Mouse (Mus musculus): ENCODE results near the gene Nrxn2. TPM values are rescaled to one million over a fixed set of nuclear protein-coding genes. Genes with fewer than 3 reads are reported as not detected.

Gene Nrxn2
- polyA plus RNA-seq, 1 experiment from 2014 or later: 5.0 TPM

DNA sequence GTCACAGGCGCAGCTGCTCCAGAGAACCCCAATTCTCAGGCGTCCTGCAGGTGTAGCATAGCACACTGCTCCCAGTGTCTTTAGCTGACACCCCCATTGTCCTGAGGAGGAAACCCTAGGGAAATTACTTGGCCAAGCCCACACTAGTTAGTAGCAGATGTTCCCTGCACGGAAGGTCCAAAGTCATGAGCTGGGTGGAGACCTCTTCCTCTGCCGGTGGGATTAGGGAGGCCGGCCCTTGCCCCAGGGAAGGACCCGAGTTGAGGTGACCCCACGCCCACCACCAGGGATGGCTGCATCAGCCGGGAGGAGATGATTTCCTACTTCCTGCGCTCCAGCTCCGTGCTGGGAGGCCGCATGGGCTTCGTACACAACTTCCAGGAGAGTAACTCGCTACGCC, 5.7 kb upstream of the Nrxn2 start:
- no peaks in the 10 kb centered on the region; the same call in 1 of the 2 replicates for H3K27me3 ChIP-seq (ENCODE audit: control insufficient read depth, insufficient read depth, low read length)
- no peak overlapping the region for H3K27ac ChIP-seq (replicated peaks; ENCODE audit: low read depth, low read length)
- H3K36me3 ChIP-seq (replicated peaks; ENCODE audit: control insufficient read depth, insufficient read depth, low read depth, low read length): no peaks in the 10 kb centered on the region
- no peak overlapping the region for H3K4me3 ChIP-seq (ENCODE audit: low read depth, low read length)
- ATAC-seq (replicated peaks; ENCODE audit: insufficient number of reproducible peaks, low FRiP score, low TSS enrichment, low read depth) (no peak), DNase-seq (ENCODE audit: low spot score) (no peak)
- H3K4me1 ChIP-seq (ENCODE audit: control insufficient read depth, insufficient read depth, low read length): peaks cover 8% of the 10 kb centered on the region; the same call in 1 of the 2 replicates
- 61% methylated on average over 14 of the region's 14 CpGs for WGBS
- H3K9me3 ChIP-seq (replicated peaks; ENCODE audit: control insufficient read depth, low read length): no peaks in the 10 kb centered on the region
- no peak overlapping the region for H3K4me2 ChIP-seq (ENCODE audit: low read depth, low read length)
- no peak overlapping the region for H3K9ac ChIP-seq (replicated peaks; ENCODE audit: low read length)

GRCm38 (mm10) chr19:6415454-6415853, 3.1 kb upstream of the Nrxn2 start:
- H3K4me3 ChIP-seq (ENCODE audit: low read depth, low read length): no peak overlapping the region
- no peaks in the 10 kb centered on the region for H3K36me3 ChIP-seq (replicated peaks; ENCODE audit: control insufficient read depth, insufficient read depth, low read depth, low read length)
- whole genome bisulfite sequencing: 37% methylated on average over 6 of the region's 6 CpGs
- DNase-seq (ENCODE audit: low spot score): no peak
- no peak overlapping the region for H3K4me2 ChIP-seq (ENCODE audit: low read depth, low read length)
- H3K9me3 ChIP-seq (replicated peaks; ENCODE audit: control insufficient read depth, low read length): no peaks in the 10 kb centered on the region
- no peak overlapping the region for H3K9ac ChIP-seq (replicated peaks; ENCODE audit: low read length)
- H3K27me3 ChIP-seq (ENCODE audit: control insufficient read depth, insufficient read depth, low read length): peaks cover 19% of the 10 kb centered on the region
- peaks cover 10% of the 10 kb centered on the region; the same call in 1 of the 2 replicates for H3K4me1 ChIP-seq (ENCODE audit: control insufficient read depth, insufficient read depth, low read length)
- ATAC-seq (replicated peaks; ENCODE audit: insufficient number of reproducible peaks, low FRiP score, low TSS enrichment, low read depth): no peak
- no peak overlapping the region for H3K27ac ChIP-seq (replicated peaks; ENCODE audit: low read depth, low read length)

DNA sequence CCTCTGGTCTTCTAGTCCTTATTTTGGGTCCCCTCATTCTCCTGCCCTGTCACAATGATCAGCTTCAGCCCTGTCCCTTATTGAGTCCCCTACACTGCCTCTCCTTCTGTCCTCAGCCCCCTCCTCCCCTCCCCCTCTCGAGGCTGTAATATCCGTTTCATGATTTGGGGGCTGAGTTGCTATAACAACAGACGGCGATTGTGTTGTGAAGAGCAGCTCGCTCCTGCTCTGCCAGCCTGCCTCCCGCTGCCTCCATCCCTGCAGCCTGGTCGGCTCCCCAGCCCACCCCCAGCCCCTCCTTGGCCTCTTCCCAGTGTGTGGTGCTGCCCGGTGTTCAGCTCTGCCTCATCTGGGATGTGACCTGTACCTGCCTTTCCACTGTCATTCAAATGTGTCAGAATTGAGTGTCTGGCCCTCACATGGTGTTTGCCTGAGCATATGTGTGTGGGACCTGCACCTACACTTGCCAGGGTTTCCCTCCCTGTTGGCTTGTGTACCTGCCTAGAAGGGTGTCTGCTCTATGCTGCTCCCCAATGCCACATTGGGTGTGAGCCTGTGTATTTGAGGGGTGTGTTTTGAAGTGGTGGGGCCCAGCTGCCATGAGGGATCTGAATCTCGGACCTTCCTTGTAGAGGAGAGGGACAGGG, 2.3 kb upstream of the Nrxn2 start:
- no peak overlapping the region for H3K27ac ChIP-seq (replicated peaks; ENCODE audit: low read depth, low read length)
- peak; percentile 25; the same call in 1 of the 2 replicates for ATAC-seq (replicated peaks; ENCODE audit: insufficient number of reproducible peaks, low FRiP score, low TSS enrichment, low read depth)
- 0 out of 2 replicates have a peak overlapping the region, but pooled peaks have one; percentile 22 for H3K4me2 ChIP-seq (ENCODE audit: low read depth, low read length)
- H3K27me3 ChIP-seq (ENCODE audit: control insufficient read depth, insufficient read depth, low read length): peaks cover 27% of the 10 kb centered on the region
- H3K9me3 ChIP-seq (replicated peaks; ENCODE audit: control insufficient read depth, low read length): no peaks in the 10 kb centered on the region
- no peak overlapping the region; the same call in 1 of the 2 replicates for H3K9ac ChIP-seq (replicated peaks; ENCODE audit: low read length)
- no peaks in the 10 kb centered on the region for H3K36me3 ChIP-seq (replicated peaks; ENCODE audit: control insufficient read depth, insufficient read depth, low read depth, low read length)
- peaks cover 10% of the 10 kb centered on the region; the same call in 1 of the 2 replicates for H3K4me1 ChIP-seq (ENCODE audit: control insufficient read depth, insufficient read depth, low read length)
- 4% methylated on average over 9 of the region's 9 CpGs for WGBS
- H3K4me3 ChIP-seq (ENCODE audit: low read depth, low read length): no peak overlapping the region
- DNase-seq (ENCODE audit: low spot score): peak; percentile 64

DNA sequence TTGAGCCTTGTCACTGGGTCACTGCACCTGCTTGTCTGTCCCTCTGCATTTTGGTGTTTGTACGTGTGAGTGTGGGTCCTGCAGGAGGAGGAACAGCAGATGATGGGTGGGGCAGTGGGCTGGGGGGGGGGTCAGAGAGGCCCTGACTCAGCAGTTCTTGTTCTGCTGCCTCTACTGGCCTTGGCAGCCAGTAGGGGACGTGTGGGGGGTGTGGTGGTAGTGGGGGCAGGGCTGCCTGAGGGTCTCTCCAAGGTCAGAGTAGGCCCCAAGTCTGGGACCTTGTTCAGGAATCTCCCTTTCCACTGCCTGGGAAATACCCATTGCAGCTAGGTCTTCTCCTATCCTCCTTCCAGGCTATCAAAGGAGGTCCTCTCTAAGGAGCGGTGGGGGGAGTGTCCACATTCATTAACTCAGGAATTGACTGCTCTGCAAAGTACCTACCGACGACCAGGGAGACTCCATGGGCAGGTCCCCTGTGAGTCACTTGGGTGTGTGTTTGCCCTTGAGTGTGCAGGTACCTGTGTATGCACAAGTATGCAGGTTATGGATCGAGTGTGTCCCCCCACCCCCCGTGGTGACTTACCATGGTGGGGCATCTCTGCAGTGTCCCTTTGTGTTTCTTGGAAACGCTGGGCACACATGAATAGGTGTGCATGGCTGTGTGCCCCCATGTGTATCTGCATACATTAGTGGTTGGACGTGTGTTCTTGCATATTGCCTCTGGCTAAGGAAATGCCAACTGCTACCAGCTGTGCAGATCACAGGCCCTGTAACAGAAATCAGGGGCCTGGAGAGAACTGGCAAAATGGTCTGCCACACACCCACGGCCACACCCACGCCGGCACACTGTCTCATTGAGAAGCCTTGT, 1.4 kb upstream of the Nrxn2 start:
- H3K36me3 ChIP-seq (replicated peaks; ENCODE audit: control insufficient read depth, insufficient read depth, low read depth, low read length): no peaks in the 10 kb centered on the region
- H3K27ac ChIP-seq (replicated peaks; ENCODE audit: low read depth, low read length): no peak overlapping the region
- 63% methylated on average over 12 of the region's 12 CpGs for WGBS
- H3K4me3 ChIP-seq (ENCODE audit: low read depth, low read length): no peak overlapping the region
- H3K4me2 ChIP-seq (ENCODE audit: low read depth, low read length): no peak overlapping the region; the same call in 1 of the 2 replicates
- DNase-seq (ENCODE audit: low spot score) (no peak), ATAC-seq (replicated peaks; ENCODE audit: insufficient number of reproducible peaks, low FRiP score, low TSS enrichment, low read depth) (no peak)
- no peak overlapping the region for H3K9ac ChIP-seq (replicated peaks; ENCODE audit: low read length)
- no peaks in the 10 kb centered on the region for H3K9me3 ChIP-seq (replicated peaks; ENCODE audit: control insufficient read depth, low read length)
- peaks cover 28% of the 10 kb centered on the region for H3K27me3 ChIP-seq (ENCODE audit: control insufficient read depth, insufficient read depth, low read length)
- H3K4me1 ChIP-seq (ENCODE audit: control insufficient read depth, insufficient read depth, low read length): peaks cover 10% of the 10 kb centered on the region; the same call in 1 of the 2 replicates

- ATAC-seq (replicated peaks; ENCODE audit: insufficient number of reproducible peaks, low FRiP score, low TSS enrichment, low read depth): no peak
- H3K4me1 ChIP-seq (ENCODE audit: control insufficient read depth, insufficient read depth, low read length): peaks cover 10% of the 10 kb centered on the region; the same call in 1 of the 2 replicates
- H3K36me3 ChIP-seq (replicated peaks; ENCODE audit: control insufficient read depth, insufficient read depth, low read depth, low read length): no peaks in the 10 kb centered on the region
- H3K4me2 ChIP-seq (ENCODE audit: low read depth, low read length): peak overlapping the region; percentile 83
- no peak for DNase-seq (ENCODE audit: low spot score)
- H3K9ac ChIP-seq (replicated peaks; ENCODE audit: low read length): peak overlapping the region; percentile 32; the same call in 1 of the 2 replicates
- peaks cover 28% of the 10 kb centered on the region for H3K27me3 ChIP-seq (ENCODE audit: control insufficient read depth, insufficient read depth, low read length)
- H3K9me3 ChIP-seq (replicated peaks; ENCODE audit: control insufficient read depth, low read length): no peaks in the 10 kb centered on the region
- no peak overlapping the region for H3K27ac ChIP-seq (replicated peaks; ENCODE audit: low read depth, low read length)
- 6% methylated on average over 12 of the region's 23 CpGs for WGBS
- H3K4me3 ChIP-seq (ENCODE audit: low read depth, low read length): peak overlapping the region; percentile 41
Measured at GRCm38 (mm10) chr19:6418984-6419692, 607 bp downstream of the Nrxn2 start.

DNA sequence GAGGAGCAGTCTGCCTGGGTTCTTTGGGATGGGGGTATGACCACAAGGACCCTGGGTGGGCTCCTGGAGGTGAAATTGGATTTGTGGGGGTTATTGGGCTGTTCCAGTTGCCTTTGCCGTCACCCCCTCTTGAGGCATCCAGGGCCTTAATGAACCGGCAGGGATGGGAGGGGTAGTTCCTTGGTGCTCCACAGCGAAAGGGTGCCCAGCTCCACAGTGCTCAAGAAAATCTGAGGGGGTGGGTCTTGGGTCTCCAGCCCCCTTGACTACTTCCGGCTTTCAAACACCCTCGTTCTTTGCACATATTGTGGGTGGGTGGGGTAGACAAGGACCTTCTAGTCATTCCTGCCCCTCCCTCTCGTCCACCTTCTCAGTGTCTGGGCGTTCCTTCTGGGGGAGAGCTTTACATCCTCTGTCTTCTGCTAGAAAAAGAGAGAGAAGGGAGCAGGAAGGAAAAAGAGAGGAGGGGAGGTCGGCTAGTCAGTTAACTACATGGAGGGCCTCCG, 1.3 kb downstream of the Nrxn2 start:
- no peak overlapping the region for H3K9ac ChIP-seq (replicated peaks; ENCODE audit: low read length)
- no peak overlapping the region for H3K4me2 ChIP-seq (ENCODE audit: low read depth, low read length)
- ATAC-seq (replicated peaks; ENCODE audit: insufficient number of reproducible peaks, low FRiP score, low TSS enrichment, low read depth): no peak
- no peak for DNase-seq (ENCODE audit: low spot score)
- H3K4me3 ChIP-seq (ENCODE audit: low read depth, low read length): no peak overlapping the region
- H3K4me1 ChIP-seq (ENCODE audit: control insufficient read depth, insufficient read depth, low read length): peaks cover 10% of the 10 kb centered on the region; the same call in 1 of the 2 replicates
- H3K9me3 ChIP-seq (replicated peaks; ENCODE audit: control insufficient read depth, low read length): no peaks in the 10 kb centered on the region
- H3K27me3 ChIP-seq (ENCODE audit: control insufficient read depth, insufficient read depth, low read length): peaks cover 28% of the 10 kb centered on the region
- H3K27ac ChIP-seq (replicated peaks; ENCODE audit: low read depth, low read length): no peak overlapping the region
- 53% methylated on average over 9 of the region's 9 CpGs for WGBS
- no peaks in the 10 kb centered on the region for H3K36me3 ChIP-seq (replicated peaks; ENCODE audit: control insufficient read depth, insufficient read depth, low read depth, low read length)

DNA sequence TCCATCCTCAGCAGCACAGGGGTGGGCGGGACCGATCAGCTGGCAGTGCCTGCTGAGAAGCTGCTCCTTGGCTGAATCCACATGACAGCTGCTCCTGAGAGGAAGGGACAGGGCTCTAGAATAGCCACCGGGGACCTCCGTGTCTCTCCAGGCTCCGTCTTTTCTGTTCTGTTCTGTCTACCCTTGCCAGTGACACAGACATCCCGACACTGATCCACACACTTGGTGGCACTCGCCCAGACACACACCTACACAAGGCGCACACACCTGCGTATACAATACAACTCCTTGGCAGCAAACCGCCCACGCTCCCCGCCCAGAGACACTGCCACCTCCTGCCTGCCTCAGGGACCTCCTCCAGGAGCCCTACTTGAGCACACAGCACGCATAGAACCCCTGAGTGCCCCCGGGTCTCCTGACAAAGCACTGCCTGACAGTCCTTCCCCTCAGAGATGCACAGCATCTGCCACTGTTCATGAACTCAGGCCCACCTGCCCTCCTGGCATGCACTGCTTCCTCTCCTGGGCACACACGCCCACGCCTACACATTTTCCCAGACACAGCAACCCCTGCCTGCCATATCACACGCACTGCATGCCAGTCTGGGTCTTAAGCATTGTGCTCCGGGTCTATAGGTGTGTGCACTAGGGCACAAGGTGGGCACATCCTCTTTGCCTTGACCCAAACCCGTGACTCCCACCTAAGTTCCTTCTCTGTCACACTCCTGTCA, 2.1 kb downstream of the Nrxn2 start:
- Histone ChIP-seq H3K27ac (replicated peaks; ENCODE audit: low read depth, low read length) (no peak overlapping the region), H3K9ac (replicated peaks; ENCODE audit: low read length) (no peak overlapping the region), H3K27me3 (ENCODE audit: control insufficient read depth, insufficient read depth, low read length) (peaks cover 29% of the 10 kb centered on the region), H3K9me3 (replicated peaks; ENCODE audit: control insufficient read depth, low read length) (no peaks in the 10 kb centered on the region), H3K4me2 (ENCODE audit: low read depth, low read length) (no peak overlapping the region), H3K4me1 (ENCODE audit: control insufficient read depth, insufficient read depth, low read length) (peaks cover 10% of the 10 kb centered on the region; the same call in 1 of the 2 replicates), H3K36me3 (replicated peaks; ENCODE audit: control insufficient read depth, insufficient read depth, low read depth, low read length) (no peaks in the 10 kb centered on the region), H3K4me3 (ENCODE audit: low read depth, low read length) (no peak overlapping the region)
- 57% methylated on average over 19 of the region's 19 CpGs for WGBS
- ATAC-seq (replicated peaks; ENCODE audit: insufficient number of reproducible peaks, low FRiP score, low TSS enrichment, low read depth): no peak
- no peak for DNase-seq (ENCODE audit: low spot score)

Measured in embryonic facial prominence, embryonic 11.5 days (tissue).